Mouse (Mus musculus) hindbrain, embryonic 15.5 days (tissue): Measurements from ENCODE around the gene Nt5c. TPM values are rescaled to one million over a fixed set of nuclear protein-coding genes. Genes with fewer than 3 reads are reported as not detected.
"Not testable (repeated sequence)": the region's sequence is repeated elsewhere in the genome, so short reads cannot be mapped to it uniquely, and the experiment has no call there.

Experiments used
- ATAC-seq: fragments of 200-750 bp; cut with Nextera tagmentation; 2 replicates; pipeline ENCODE4 v1.8.0; 2017; ENCODE audit warnings: low read depth, moderate number of reproducible peaks, moderate TSS enrichment; ENCODE audit not compliant: low FRiP score
- H3K27ac ChIP-seq: fragments of 300-500 bp; sonication (generic); replicated peaks from 2 replicates; pipeline ENCODE4 v1.5.1; 2015; ENCODE audit warnings: mild to moderate bottlenecking, inconsistent platforms
- H3K27me3 ChIP-seq: fragments of 300-500 bp; sonication (generic); 2 replicates; pipeline ENCODE4 v1.6.1; 2015; ENCODE audit warnings: control low read depth, inconsistent platforms
- H3K36me3 ChIP-seq: fragments of 300-500 bp; sonication (generic); 2 replicates; pipeline ENCODE4 v1.6.1; 2015; ENCODE audit warnings: control low read depth, inconsistent platforms
- H3K4me1 ChIP-seq: fragments of 300-500 bp; sonication (generic); replicated peaks from 2 replicates; pipeline ENCODE4 v1.6.1; 2015; ENCODE audit warnings: control low read depth, inconsistent platforms
- H3K4me2 ChIP-seq: fragments of 300-500 bp; sonication (generic); 2 replicates; pipeline ENCODE4 v1.6.1; 2015; ENCODE audit warnings: moderate library complexity, mild to moderate bottlenecking, inconsistent platforms
- H3K4me3 ChIP-seq: fragments of 300-500 bp; sonication (generic); 2 replicates; pipeline ENCODE4 v1.5.1; 2015; ENCODE audit warnings: mild to moderate bottlenecking, inconsistent platforms
- H3K9ac ChIP-seq: fragments of 300-500 bp; sonication (generic); 2 replicates; pipeline ENCODE4 v1.6.1; 2015; ENCODE audit warnings: inconsistent platforms
- H3K9me3 ChIP-seq: fragments of 300-500 bp; sonication (generic); 2 replicates; pipeline ENCODE4 v1.6.1; 2016; ENCODE audit warnings: control low read depth, inconsistent platforms
- WGBS: fragments of 180-500 bp; shearing (Covaris S2); methylation state at CpG from one replicate; pipeline ENCODE4 v1.1.7; 2015; 5-methylcytosine and 5-hydroxymethylcytosine counted together
- polyA plus RNA-seq: library from polyadenylated mRNA; unstranded; fragments of >200 nt; fragmentation: Nextera tagmentation; extraction: Ambion mirVana; gene quantifications from 2 replicates; pipeline ENCODE4 v1.2.1, GENCODE M21; 2015

Gene Nt5c
- 88.4 and 101 TPM in 2 replicates for polyA plus RNA-seq

- Histone ChIP-seq H3K27ac (peak within 1 kb of the TSS; percentile 91), H3K9ac (peak within 1 kb of the TSS; percentile 76), H3K4me3 (peak within 1 kb of the TSS; percentile 71), H3K27me3 (no peaks in the 10 kb centered on the region), H3K36me3 (peaks cover 14% of the 10 kb centered on the region), H3K9me3 (no peaks in the 10 kb centered on the region), H3K4me2 (peak within 1 kb of the TSS; percentile 88), H3K4me1 (peaks cover 22% of the 10 kb centered on the region)
- WGBS = under 1% methylated on average over 43 of the region's 43 CpGs
- peak; percentile 91 for ATAC-seq
These were observed at the start of gene Nt5c for GRCm38 (mm10) chr11:115491356-115492083. TSS of gene Nt5c (minus strand) at chr11:115491862.

DNA sequence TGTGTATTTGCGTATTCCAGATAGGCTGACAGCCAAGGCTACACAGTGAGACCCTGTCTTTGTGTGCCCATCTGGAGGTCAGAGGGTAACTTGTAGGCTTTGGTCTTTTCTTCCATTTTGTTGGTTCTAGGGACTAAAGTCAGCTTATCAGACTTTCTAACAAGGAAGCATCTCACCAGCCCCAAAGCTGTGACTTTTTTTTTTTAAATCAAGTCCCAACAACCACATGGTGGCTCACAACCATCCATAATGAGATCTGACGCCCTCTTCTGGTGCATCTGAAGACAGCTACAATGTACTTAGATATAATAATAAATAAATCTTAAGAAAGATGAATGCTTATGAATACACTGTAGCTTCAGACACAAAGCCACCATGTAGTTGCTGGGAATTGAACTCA is 46.4 kb upstream of the Nt5c start:
- Histone ChIP-seq H3K36me3 (peaks cover 8% of the 10 kb centered on the region), H3K9ac (no peak overlapping the region), H3K4me3 (no peak overlapping the region), H3K27ac (no peak overlapping the region), H3K9me3 (no peaks in the 10 kb centered on the region), H3K4me2 (no peak overlapping the region), H3K27me3 (no peaks in the 10 kb centered on the region), H3K4me1 (peaks cover 26% of the 10 kb centered on the region)
- ATAC-seq = no peak
- WGBS = 59% methylated on average over 2 of the region's 2 CpGs

- Histone ChIP-seq H3K4me3 (peak overlapping the region; percentile 90), H3K27me3 (no peaks in the 10 kb centered on the region), H3K36me3 (peaks cover 18% of the 10 kb centered on the region), H3K9me3 (no peaks in the 10 kb centered on the region), H3K4me1 (peaks cover 30% of the 10 kb centered on the region), H3K27ac (peak overlapping the region; percentile 99), H3K4me2 (peak overlapping the region; percentile 81), H3K9ac (peak overlapping the region; percentile 24; the same call in 1 of the 2 replicates)
- 78% methylated on average over 10 of the region's 10 CpGs for WGBS
- no peak for ATAC-seq
These were observed 45.4 kb upstream of the Nt5c start for GRCm38 (mm10) chr11:115536856-115537568.

- Histone ChIP-seq H3K9me3 (no peaks in the 10 kb centered on the region), H3K27ac (peak within 1 kb of the TSS; percentile 99), H3K9ac (peak within 1 kb of the TSS; percentile 87), H3K4me3 (peak within 1 kb of the TSS; percentile 90), H3K36me3 (peaks cover 26% of the 10 kb centered on the region), H3K27me3 (no peaks in the 10 kb centered on the region), H3K4me2 (peak within 1 kb of the TSS; percentile 81), H3K4me1 (peaks cover 33% of the 10 kb centered on the region)
- ATAC-seq = peak; percentile 90
- WGBS = under 1% methylated on average over 49 of the region's 70 CpGs
These were observed 44.5 kb upstream of the Nt5c start, which contains the start of gene Sumo2 for GRCm38 (mm10) chr11:115536038-115536681. TSS of gene Sumo2 (minus strand) at chr11:115536276.

DNA sequence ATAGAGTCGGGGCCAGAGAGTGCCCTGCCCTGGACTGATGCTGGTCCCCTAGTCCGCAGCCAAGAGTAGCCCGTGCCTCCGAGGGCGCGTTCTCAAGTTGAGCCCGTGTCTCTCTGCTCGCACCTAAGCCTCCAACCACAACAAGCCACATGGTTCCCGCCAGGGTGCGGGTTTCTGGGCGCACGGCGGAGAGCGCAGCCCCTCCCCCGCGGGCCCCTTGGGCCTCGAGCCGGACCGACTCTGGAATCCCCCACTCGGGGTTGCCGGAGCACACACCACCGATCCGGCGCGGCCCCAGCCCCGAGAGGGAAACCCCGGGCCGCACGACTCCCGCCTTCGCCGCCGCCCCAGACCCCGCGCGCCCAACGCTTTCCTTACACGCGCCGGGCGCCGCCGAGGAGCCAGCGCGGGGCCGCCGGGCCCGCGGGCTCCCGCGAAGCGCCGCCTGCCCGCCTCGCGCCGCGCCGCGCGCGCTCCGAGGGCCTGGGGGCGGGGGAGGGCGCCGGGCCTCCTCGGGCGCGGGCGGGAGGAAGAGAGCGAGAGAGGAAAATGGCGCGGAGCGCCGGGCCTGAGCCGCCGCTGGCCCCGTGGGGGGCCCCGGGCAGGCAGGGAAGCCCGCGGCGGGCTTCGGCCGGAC is 43.9 kb upstream of the Nt5c start:
- under 1% methylated on average over 49 of the region's 84 CpGs for WGBS
- H3K4me2 ChIP-seq = peak overlapping the region; percentile 81
- peak overlapping the region; percentile 90 for H3K4me3 ChIP-seq
- peaks cover 28% of the 10 kb centered on the region for H3K36me3 ChIP-seq
- H3K27ac ChIP-seq = peak overlapping the region; percentile 99
- ATAC-seq = peak; percentile 85
- no peaks in the 10 kb centered on the region for H3K9me3 ChIP-seq
- peak overlapping the region; percentile 87 for H3K9ac ChIP-seq
- peaks cover 33% of the 10 kb centered on the region for H3K4me1 ChIP-seq
- H3K27me3 ChIP-seq = no peaks in the 10 kb centered on the region

DNA sequence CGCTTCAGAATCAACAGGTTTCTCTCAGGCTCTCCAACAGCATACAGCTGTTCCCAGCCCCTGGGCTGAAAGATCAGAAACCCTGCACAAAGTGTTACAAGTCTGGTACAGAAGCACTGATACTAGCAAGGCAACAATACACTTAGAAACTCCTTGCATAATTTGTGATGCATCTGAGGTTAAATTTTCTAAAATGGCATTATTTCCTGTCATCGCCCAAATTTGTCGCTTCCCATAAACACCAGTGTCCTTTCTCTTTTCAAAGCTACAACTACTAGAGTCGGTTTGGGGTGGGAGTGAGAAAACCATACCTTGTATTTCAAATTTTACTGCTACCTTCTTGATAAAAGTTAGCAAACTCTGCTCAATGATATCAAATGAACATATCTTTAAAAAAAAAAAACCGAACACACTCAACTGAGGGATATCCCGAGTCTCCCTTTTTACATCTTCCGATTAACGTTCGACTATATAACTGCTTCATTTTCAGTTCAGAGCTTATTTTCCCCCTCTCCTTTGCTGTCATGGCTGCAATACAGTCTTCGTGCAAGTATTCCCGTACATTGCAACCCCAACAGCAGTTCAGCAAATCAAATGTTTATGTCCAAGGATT is 43.2 kb upstream of the Nt5c start:
- Histone ChIP-seq H3K36me3 (peaks cover 34% of the 10 kb centered on the region), H3K4me1 (peaks cover 33% of the 10 kb centered on the region), H3K4me3 (peak overlapping the region; percentile 90), H3K9me3 (no peaks in the 10 kb centered on the region), H3K27ac (peak overlapping the region; percentile 99), H3K9ac (peak overlapping the region; percentile 87), H3K4me2 (peak overlapping the region; percentile 81), H3K27me3 (no peaks in the 10 kb centered on the region)
- no peak for ATAC-seq
- 9% methylated on average over 11 of the region's 11 CpGs for WGBS

DNA sequence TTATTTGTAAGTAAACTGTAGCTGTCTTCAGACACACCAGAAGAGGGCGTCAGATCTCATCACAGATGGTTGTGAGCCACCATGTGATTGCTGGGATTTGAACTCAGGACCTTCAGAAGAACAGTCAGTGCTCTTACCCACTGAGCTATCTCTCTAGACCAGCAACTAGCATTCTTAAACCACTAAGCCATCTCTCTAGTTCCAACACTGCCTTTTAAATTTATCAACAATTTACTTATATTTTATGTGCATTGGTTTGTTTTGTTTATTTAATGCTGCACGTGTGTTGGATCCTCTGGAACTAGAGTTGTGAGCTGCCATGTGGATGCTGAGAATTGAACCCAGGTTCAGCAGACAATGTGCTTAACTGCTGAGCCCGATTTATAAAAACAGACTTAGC is 34.8 kb upstream of the Nt5c start:
- H3K9me3 ChIP-seq, H3K4me2 ChIP-seq, H3K27ac ChIP-seq, H3K4me3 ChIP-seq, H3K4me1 ChIP-seq, H3K27me3 ChIP-seq, ATAC-seq, H3K9ac ChIP-seq: not testable (repeated sequence)
- peaks cover 69% of the 10 kb centered on the region for H3K36me3 ChIP-seq
- WGBS = 84% methylated on average over 3 of the region's 3 CpGs

DNA sequence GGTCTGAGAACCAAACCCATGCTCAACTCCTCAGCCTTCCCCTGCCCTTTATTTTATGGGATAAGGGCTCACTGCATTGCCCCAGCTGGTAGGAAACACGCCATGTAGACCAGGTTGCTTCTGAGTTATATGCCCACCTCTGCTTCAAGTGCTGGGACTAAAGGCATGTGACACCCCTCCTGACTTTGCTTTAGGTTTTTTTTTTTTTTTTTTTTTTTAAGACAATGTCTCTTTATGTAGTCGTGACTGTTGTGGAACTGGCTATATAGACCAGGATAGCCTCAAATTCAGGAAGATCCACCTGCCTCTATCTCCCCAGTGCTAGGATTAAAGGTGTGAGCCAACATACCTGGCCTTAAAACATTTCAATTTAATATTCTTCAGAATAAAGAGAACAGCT is 31.0 kb upstream of the Nt5c start:
- ATAC-seq = no peak
- 68% methylated on average over 2 of the region's 2 CpGs for WGBS

DNA sequence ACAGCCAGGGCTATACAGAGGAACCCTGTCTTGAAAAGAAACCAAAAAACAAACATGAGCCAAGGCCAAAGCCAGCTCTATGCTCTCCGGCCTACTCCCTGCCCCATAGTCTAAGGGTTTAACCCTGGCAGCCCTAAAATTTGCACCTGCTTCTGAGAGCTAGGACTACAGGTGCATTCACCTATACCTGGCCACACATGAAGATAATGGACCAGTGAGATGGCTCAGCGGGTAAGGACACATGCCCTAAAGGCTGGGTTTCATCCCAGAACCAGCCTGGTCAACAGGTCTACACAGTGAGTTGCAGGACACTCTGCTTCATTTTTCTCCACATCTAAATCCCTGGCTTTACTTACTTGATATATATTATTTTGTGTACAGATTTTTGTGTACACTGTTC is 30.6 kb upstream of the Nt5c start:
- no peaks in the 10 kb centered on the region for H3K9me3 ChIP-seq
- no peak overlapping the region for H3K27ac ChIP-seq
- no peak for ATAC-seq
- no peaks in the 10 kb centered on the region for H3K27me3 ChIP-seq
- no peak overlapping the region for H3K9ac ChIP-seq
- H3K4me2 ChIP-seq = no peak overlapping the region
- no peaks in the 10 kb centered on the region for H3K4me1 ChIP-seq
- WGBS = 87% methylated on average over 2 of the region's 2 CpGs
- H3K4me3 ChIP-seq = no peak overlapping the region
- peaks cover 42% of the 10 kb centered on the region for H3K36me3 ChIP-seq

More for the DNA sequence above, 31.0 kb upstream of the Nt5c start:
- Histone ChIP-seq H3K27ac (no peak overlapping the region), H3K9me3 (no peaks in the 10 kb centered on the region), H3K4me2 (no peak overlapping the region), H3K4me1 (no peaks in the 10 kb centered on the region), H3K36me3 (peaks cover 46% of the 10 kb centered on the region), H3K27me3 (no peaks in the 10 kb centered on the region), H3K4me3 (no peak overlapping the region), H3K9ac (no peak overlapping the region)

DNA sequence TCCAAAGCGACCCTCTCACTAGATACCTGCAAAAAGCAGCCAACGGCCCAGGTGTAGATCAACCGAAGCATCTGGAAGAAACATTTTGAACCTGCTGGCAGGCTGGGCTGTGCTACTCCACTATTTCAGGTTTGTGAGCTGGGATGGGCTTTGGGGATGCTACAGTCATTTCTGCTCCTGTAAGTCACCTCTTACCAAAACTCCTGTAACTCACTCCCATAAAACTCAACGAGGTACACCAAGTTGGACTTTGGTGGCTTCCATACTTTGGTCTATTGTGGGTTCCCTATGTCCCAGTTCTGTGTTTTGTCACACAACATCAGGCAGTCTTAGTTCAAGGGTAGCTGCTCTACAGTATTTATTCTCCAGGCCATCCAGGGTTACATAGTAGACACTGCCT is 29.4 kb upstream of the Nt5c start:
- Histone ChIP-seq H3K4me2 (no peak overlapping the region), H3K36me3 (peaks cover 30% of the 10 kb centered on the region), H3K9ac (no peak overlapping the region), H3K9me3 (no peaks in the 10 kb centered on the region), H3K27me3 (no peaks in the 10 kb centered on the region), H3K4me1 (no peaks in the 10 kb centered on the region), H3K4me3 (no peak overlapping the region), H3K27ac (no peak overlapping the region)
- 87% methylated on average over 4 of the region's 4 CpGs for WGBS
- no peak for ATAC-seq

- Histone ChIP-seq H3K9me3 (no peaks in the 10 kb centered on the region), H3K36me3 (peaks cover 23% of the 10 kb centered on the region), H3K9ac (no peak overlapping the region), H3K27me3 (no peaks in the 10 kb centered on the region), H3K27ac (no peak overlapping the region), H3K4me1 (no peaks in the 10 kb centered on the region), H3K4me2 (no peak overlapping the region), H3K4me3 (no peak overlapping the region)
- no peak for ATAC-seq
- 59% methylated on average over 2 of the region's 2 CpGs for WGBS
These were observed 28.6 kb upstream of the Nt5c start for GRCm38 (mm10) chr11:115520218-115520617.
